In genomic region chr6:113942355-113942754, GRCm38 (mm10) we compare ENCODE assay signal across 13 mouse cellular contexts.
"Had no signal": no experiment of that assay in that cellular context is flagged by ENCODE, and none has a peak within 500 bp of the region (broad histone marks: within the 10 kb centered on the region; RNA-seq: fewer than 3 reads in every experiment).

No protein-coding gene starts in this region.

- DNase-seq: kidney, adult 11 months; kidney, adult 9 months; kidney, postnatal 36 days; layer of hippocampus, adult 9-11 months; layer of hippocampus, postnatal 36 days; left cerebral cortex, postnatal 4 days; lung, adult 18-20 months; thymus, postnatal 25 days had no signal

- H3K9ac ChIP-seq: limb, embryonic 13.5 days; liver, embryonic 14.5 days; neural tube, embryonic 12.5 days had no signal

- H3K27ac ChIP-seq: kidney, postnatal 0 days; limb, embryonic 13.5 days; liver, embryonic 14.5 days; neural tube, embryonic 12.5 days; stomach, postnatal 0 days had no signal

- H3K9me3 ChIP-seq: limb, embryonic 13.5 days; neural tube, embryonic 12.5 days had no signal

- H3K36me3 ChIP-seq: limb, embryonic 13.5 days; neural tube, embryonic 12.5 days had no signal

- H3K4me3 ChIP-seq: limb, embryonic 13.5 days; neural tube, embryonic 12.5 days had no signal

- H3K27me3 ChIP-seq: neural tube, embryonic 12.5 days had no signal

- H3K4me1 ChIP-seq: limb, embryonic 13.5 days had no signal

- H3K4me2 ChIP-seq: limb, embryonic 13.5 days; neural tube, embryonic 12.5 days had no signal
